Mouse (Mus musculus) cortical plate, adult 2 months (tissue): ENCODE measurements at regions not wholly inside any gene's neighbourhood (a gene's known extent, or its start where the extent isn't known, plus 50 kb on each side); places are given as distances from the start of the nearest gene placed in this dataset.

Source experiments
- CTCF ChIP-seq: fragments of 200-500 bp; IDR thresholded peaks from 2 replicates; pipeline ENCODE4 v1.5.1; 2011; ENCODE audit warnings: mild to moderate bottlenecking, control low read depth, low read length; ENCODE audit not compliant: insufficient read depth; ENCODE audit errors: extremely low read depth
- POLR2A ChIP-seq: fragments of 200-500 bp; IDR thresholded peaks from 2 replicates; pipeline ENCODE4 v1.6.1; 2011; ENCODE audit warnings: mild to moderate bottlenecking, low read length, control low read depth; ENCODE audit not compliant: insufficient read depth; ENCODE audit errors: extremely low read depth

- no peak for TF ChIP-seq POLR2A
- no peak for TF ChIP-seq CTCF
These were observed 65.3 kb upstream of the Adamts5 start for GRCm38 (mm10) chr16:85966892-85967444.
